ENCODE assay signal across 8 mouse cellular contexts in genomic region chr19:10182142-10182541, GRCm38 (mm10). TPM values are rescaled to one million over a fixed set of nuclear protein-coding genes. Genes with fewer than 3 reads are reported as not detected.
A peak's percentile ranks its signal among the peaks of the same experiment; 100 is the strongest.
DNase-seq lines count a peak whose midpoint lies in the region; ATAC-seq and TF ChIP-seq lines count a peak whose summit lies in the region.

No protein-coding gene starts in this region.

- 16% methylated on average over 7 of the region's 7 CpGs for whole genome bisulfite sequencing in lung, adult 2 months
- 35% methylated on average over 7 of the region's 7 CpGs for WGBS in embryonic facial prominence, embryonic 10.5 days
- 31% methylated on average over 7 of the region's 7 CpGs for WGBS in intestine, embryonic 14.5 days
- 38% methylated on average over 7 of the region's 7 CpGs for WGBS in neural tube, embryonic 12.5 days

- no peaks in the 10 kb centered on the region for H3K27me3 ChIP-seq in embryonic facial prominence, embryonic 10.5 days (replicated peaks; ENCODE audit: low read depth, poor library complexity, severe bottlenecking)
- H3K27me3 ChIP-seq in intestine, embryonic 14.5 days (replicated peaks; ENCODE audit: control insufficient read depth, insufficient read depth, low read length): no peaks in the 10 kb centered on the region
- no peaks in the 10 kb centered on the region for H3K27me3 ChIP-seq in neural tube, embryonic 12.5 days (replicated peaks)

- DNase-seq in lung, adult 2 months: no peak
- no peak for DNase-seq in lung, adult 18-20 months
- no peak for DNase-seq in embryonic facial prominence, embryonic 10.5 days (ENCODE audit: low spot score)
- DNase-seq in intestine, embryonic 14.5 days (ENCODE audit: low spot score): no peak
- DNase-seq in thymus, postnatal 25 days: no peak
- DNase-seq in spleen, postnatal 4 days (ENCODE audit: low spot score in 2 of 2): no peak

- no peak overlapping the region for H3K9ac ChIP-seq in intestine, embryonic 14.5 days (ENCODE audit: low read length)
- no peak overlapping the region for H3K9ac ChIP-seq in neural tube, embryonic 12.5 days

- H3K27ac ChIP-seq in embryonic facial prominence, embryonic 10.5 days (replicated peaks): peak overlapping the region; percentile 98
- H3K27ac ChIP-seq in intestine, embryonic 14.5 days (ENCODE audit: low read depth): peak overlapping the region; percentile 94; the same call in 1 of the 2 replicates
- H3K27ac ChIP-seq in neural tube, embryonic 12.5 days: no peak overlapping the region

- peak overlapping the region; percentile 87 for H3K4me3 ChIP-seq in lung, adult 2 months (replicated peaks; ENCODE audit: extremely low read depth, low read depth, low read length)
- peak overlapping the region; percentile 94 for H3K4me3 ChIP-seq in embryonic facial prominence, embryonic 10.5 days
- peak overlapping the region; percentile 86 for H3K4me3 ChIP-seq in intestine, embryonic 14.5 days (ENCODE audit: low read depth, low read length)
- peak overlapping the region; percentile 61 for H3K4me3 ChIP-seq in neural tube, embryonic 12.5 days

- no peak for ATAC-seq in intestine, embryonic 14.5 days (replicated peaks; ENCODE audit: low FRiP score, low TSS enrichment, low read depth)
- no peak for ATAC-seq in neural tube, embryonic 12.5 days (ENCODE audit: low FRiP score, low read depth)
- ATAC-seq in frontal cortex, adult (ENCODE audit: low TSS enrichment): no peak

- no peak for TF ChIP-seq POLR2A in lung, adult 2 months (IDR thresholded peaks at IDR 0.05; ENCODE audit: borderline replicate concordance, extremely low read depth, low read depth, low read length)

- H3K4me1 ChIP-seq in lung, adult 2 months (ENCODE audit: control insufficient read depth, insufficient read depth, low read length): peaks cover 5% of the 10 kb centered on the region
- H3K4me1 ChIP-seq in embryonic facial prominence, embryonic 10.5 days: peaks cover 32% of the 10 kb centered on the region
- H3K4me1 ChIP-seq in intestine, embryonic 14.5 days (replicated peaks; ENCODE audit: control insufficient read depth, insufficient read depth, low read length): peaks cover 11% of the 10 kb centered on the region
- peaks cover 22% of the 10 kb centered on the region for H3K4me1 ChIP-seq in neural tube, embryonic 12.5 days

- no peaks in the 10 kb centered on the region for H3K9me3 ChIP-seq in embryonic facial prominence, embryonic 10.5 days
- no peaks in the 10 kb centered on the region for H3K9me3 ChIP-seq in intestine, embryonic 14.5 days (ENCODE audit: control insufficient read depth, low read length)
- no peaks in the 10 kb centered on the region for H3K9me3 ChIP-seq in neural tube, embryonic 12.5 days

- peak overlapping the region; percentile 69 for H3K4me2 ChIP-seq in intestine, embryonic 14.5 days (ENCODE audit: low read length)
- H3K4me2 ChIP-seq in neural tube, embryonic 12.5 days (replicated peaks): peak overlapping the region; percentile 91

- no peak for TF ChIP-seq CTCF in lung, adult 2 months (IDR thresholded peaks at IDR 0.05; ENCODE audit: insufficient read depth, low read length)

- peaks cover 29% of the 10 kb centered on the region for H3K36me3 ChIP-seq in embryonic facial prominence, embryonic 10.5 days (replicated peaks)
- peaks cover 24% of the 10 kb centered on the region for H3K36me3 ChIP-seq in intestine, embryonic 14.5 days (ENCODE audit: control insufficient read depth, insufficient read depth, low read length)
- H3K36me3 ChIP-seq in neural tube, embryonic 12.5 days: peaks cover 24% of the 10 kb centered on the region

RNA-seq across cellular contexts. Expression of gene Fads1, which starts 0.5 kb away (rescaled TPM):
- polyA plus RNA-seq in lung, adult 2 months (2012; rRNA removed): 80.2 and 117 TPM in 2 replicates
- 151 and 156 TPM in 2 replicates for polyA plus RNA-seq in embryonic facial prominence, embryonic 10.5 days (2016; fragmentation: Nextera tagmentation; extraction: Ambion mirVana)
- polyA plus RNA-seq in intestine, embryonic 14.5 days (2014; fragmentation: Nextera tagmentation; extraction: Ambion mirVana): 134 and 142 TPM in 2 replicates
- polyA plus RNA-seq in neural tube, embryonic 12.5 days (2016; fragmentation: Nextera tagmentation; extraction: Ambion mirVana): 162 and 167 TPM in 2 replicates

RNA-seq across cellular contexts. Expression of gene Tmem258, which starts 21.7 kb away (rescaled TPM):
- 70.0 and 74.4 TPM in 2 replicates for polyA plus RNA-seq in lung, adult 2 months (2012; rRNA removed)
- 379 and 394 TPM in 2 replicates for polyA plus RNA-seq in embryonic facial prominence, embryonic 10.5 days (2016; fragmentation: Nextera tagmentation; extraction: Ambion mirVana)
- polyA plus RNA-seq in intestine, embryonic 14.5 days (2014; fragmentation: Nextera tagmentation; extraction: Ambion mirVana): 462 and 499 TPM in 2 replicates
- 342 and 348 TPM in 2 replicates for polyA plus RNA-seq in neural tube, embryonic 12.5 days (2016; fragmentation: Nextera tagmentation; extraction: Ambion mirVana)

RNA-seq across cellular contexts. Expression of gene Fen1, which starts 21.8 kb away (rescaled TPM):
- polyA plus RNA-seq in lung, adult 2 months (2012; rRNA removed): 4.8 and 6.6 TPM in 2 replicates
- 183 and 199 TPM in 2 replicates for polyA plus RNA-seq in embryonic facial prominence, embryonic 10.5 days (2016; fragmentation: Nextera tagmentation; extraction: Ambion mirVana)
- polyA plus RNA-seq in intestine, embryonic 14.5 days (2014; fragmentation: Nextera tagmentation; extraction: Ambion mirVana): 93.8 and 95.6 TPM in 2 replicates
- 69.6 and 73.6 TPM in 2 replicates for polyA plus RNA-seq in neural tube, embryonic 12.5 days (2016; fragmentation: Nextera tagmentation; extraction: Ambion mirVana)

RNA-seq across cellular contexts. Expression of gene Myrf, which starts 58.4 kb away (rescaled TPM):
- polyA plus RNA-seq in lung, adult 2 months (2012; rRNA removed): 54.8 and 62.8 TPM in 2 replicates
- polyA plus RNA-seq in embryonic facial prominence, embryonic 10.5 days (2016; fragmentation: Nextera tagmentation; extraction: Ambion mirVana): 4.2 TPM in 2 replicates
- polyA plus RNA-seq in intestine, embryonic 14.5 days (2014; fragmentation: Nextera tagmentation; extraction: Ambion mirVana): 26.0 and 26.3 TPM in 2 replicates
- polyA plus RNA-seq in neural tube, embryonic 12.5 days (2016; fragmentation: Nextera tagmentation; extraction: Ambion mirVana): 1.0 and 1.4 TPM in 2 replicates
